Mouse (Mus musculus): ENCODE measurements at regions not wholly inside any gene's neighbourhood (a gene's known extent, or its start where the extent isn't known, plus 50 kb on each side); places are given as distances from the start of the nearest gene placed in this dataset.
"Not testable (repeated sequence)": the region's sequence is repeated elsewhere in the genome, so short reads cannot be mapped to it uniquely, and the experiment has no call there.

- TF ChIP-seq POLR2A (IDR thresholded peaks at IDR 0.05; ENCODE audit: borderline replicate concordance, low read depth, low read length); CTCF (IDR thresholded peaks at IDR 0.05; ENCODE audit: low read depth, low read length): not testable (repeated sequence)
These were observed 111.9 kb upstream of the Pde7b start for GRCm38 (mm10) chr10:20836816-20837215.

Data from bone marrow macrophage, adult 2 months (primary cell).